Mouse (Mus musculus) embryonic facial prominence, embryonic 15.5 days (tissue): ENCODE measurements around the gene Ntrk1. TPM values are rescaled to one million over a fixed set of nuclear protein-coding genes. Genes with fewer than 3 reads are reported as not detected.
A peak's percentile ranks its signal among the peaks of the same experiment; 100 is the strongest.

Experiments
- ATAC-seq: fragments of 200-750 bp; cut with Nextera tagmentation; 2 replicates; pipeline ENCODE4 v1.8.0; 2017; ENCODE audit warnings: low read depth, moderate TSS enrichment; ENCODE audit not compliant: insufficient number of reproducible peaks, low FRiP score, low TSS enrichment
- H3K27ac ChIP-seq: fragments of 300-500 bp; sonication (generic); replicated peaks from 2 replicates; pipeline ENCODE4 v1.5.1; 2015; ENCODE audit warnings: mild to moderate bottlenecking, inconsistent platforms
- H3K27me3 ChIP-seq: fragments of 300-500 bp; sonication (generic); 2 replicates; pipeline ENCODE4 v1.6.1; 2015; ENCODE audit warnings: inconsistent platforms
- H3K36me3 ChIP-seq: fragments of 300-500 bp; sonication (generic); 2 replicates; pipeline ENCODE4 v1.6.1; 2015; ENCODE audit warnings: mild to moderate bottlenecking, inconsistent platforms
- H3K4me1 ChIP-seq: fragments of 300-500 bp; sonication (generic); 2 replicates; pipeline ENCODE4 v1.6.1; 2015; ENCODE audit warnings: inconsistent platforms
- H3K4me2 ChIP-seq: fragments of 300-500 bp; sonication (generic); replicated peaks from 2 replicates; pipeline ENCODE4 v1.6.1; 2015; ENCODE audit warnings: mild to moderate bottlenecking, inconsistent platforms
- H3K4me3 ChIP-seq: fragments of 300-500 bp; sonication (generic); replicated peaks from 2 replicates; pipeline ENCODE4 v1.5.1; 2015; ENCODE audit warnings: mild to moderate bottlenecking, inconsistent platforms
- H3K9ac ChIP-seq: fragments of 300-500 bp; sonication (generic); 2 replicates; pipeline ENCODE4 v1.6.1; 2015; ENCODE audit warnings: inconsistent platforms
- H3K9me3 ChIP-seq: fragments of 300-500 bp; sonication (generic); replicated peaks from 2 replicates; pipeline ENCODE4 v1.6.1; 2016; ENCODE audit warnings: inconsistent platforms
- WGBS: fragments of 180-500 bp; shearing (Covaris S2); methylation state at CpG from one replicate; pipeline ENCODE4 v1.1.7; 2015; 5-methylcytosine and 5-hydroxymethylcytosine counted together
- polyA plus RNA-seq: library from polyadenylated mRNA; unstranded; fragments of >200 nt; fragmentation: Nextera tagmentation; extraction: Ambion mirVana; gene quantifications from 2 replicates; pipeline ENCODE4 v1.2.1, GENCODE M21; 2015

Ntrk1 gene
- polyA plus RNA-seq, 1 experiment from 2014 or later: 4.9 TPM

- WGBS: 64% methylated on average over 5 of the region's 5 CpGs
- Histone ChIP-seq H3K9me3 (no peaks in the 10 kb centered on the region), H3K9ac (no peak overlapping the region), H3K4me3 (no peak overlapping the region), H3K27ac (no peak overlapping the region), H3K36me3 (no peaks in the 10 kb centered on the region), H3K4me1 (peaks cover 22% of the 10 kb centered on the region; the same call in 1 of the 2 replicates), H3K27me3 (peaks cover 8% of the 10 kb centered on the region; the same call in 1 of the 2 replicates), H3K4me2 (no peak overlapping the region)
- ATAC-seq: no peak
Measured at GRCm38 (mm10) chr3:87785156-87785555, 9.8 kb downstream of the Ntrk1 start.

GRCm38 (mm10) chr3:87783282-87784023, 11.5 kb downstream of the Ntrk1 start:
- ATAC-seq: no peak
- Histone ChIP-seq H3K27me3 (peaks cover 8% of the 10 kb centered on the region; the same call in 1 of the 2 replicates), H3K9ac (no peak overlapping the region), H3K27ac (no peak overlapping the region), H3K4me3 (no peak overlapping the region), H3K9me3 (no peaks in the 10 kb centered on the region), H3K36me3 (no peaks in the 10 kb centered on the region), H3K4me2 (no peak overlapping the region), H3K4me1 (peaks cover 18% of the 10 kb centered on the region)
- 84% methylated on average over 25 of the region's 25 CpGs for WGBS

GRCm38 (mm10) chr3:87779086-87779485, 15.9 kb downstream of the Ntrk1 start:
- Histone ChIP-seq H3K27me3 (peaks cover 25% of the 10 kb centered on the region; the same call in 1 of the 2 replicates), H3K9ac (no peak overlapping the region), H3K27ac (no peak overlapping the region), H3K4me2 (no peak overlapping the region), H3K4me1 (peaks cover 15% of the 10 kb centered on the region), H3K4me3 (no peak overlapping the region), H3K9me3 (no peaks in the 10 kb centered on the region), H3K36me3 (no peaks in the 10 kb centered on the region)
- WGBS: 20% methylated on average over 2 of the region's 2 CpGs
- no peak for ATAC-seq

GRCm38 (mm10) chr3:87778283-87778682, 16.7 kb downstream of the Ntrk1 start:
- H3K36me3 ChIP-seq: no peaks in the 10 kb centered on the region
- H3K27ac ChIP-seq: no peak overlapping the region
- H3K27me3 ChIP-seq: peaks cover 29% of the 10 kb centered on the region; the same call in 1 of the 2 replicates
- peak overlapping the region; percentile 17 for H3K4me2 ChIP-seq
- peaks cover 15% of the 10 kb centered on the region for H3K4me1 ChIP-seq
- no peak for ATAC-seq
- peak overlapping the region; percentile 4; the same call in 1 of the 2 replicates for H3K4me3 ChIP-seq
- H3K9ac ChIP-seq: no peak overlapping the region
- 50% methylated on average over 23 of the region's 23 CpGs for WGBS
- no peaks in the 10 kb centered on the region for H3K9me3 ChIP-seq

- WGBS: 40% methylated on average over 6 of the region's 6 CpGs
- H3K4me3 ChIP-seq: no peak overlapping the region
- no peak overlapping the region for H3K9ac ChIP-seq
- H3K4me2 ChIP-seq: no peak overlapping the region
- no peak for ATAC-seq
- peaks cover 33% of the 10 kb centered on the region for H3K27me3 ChIP-seq
- no peak overlapping the region for H3K27ac ChIP-seq
- H3K9me3 ChIP-seq: no peaks in the 10 kb centered on the region
- H3K36me3 ChIP-seq: no peaks in the 10 kb centered on the region
- H3K4me1 ChIP-seq: peaks cover 15% of the 10 kb centered on the region
Measured at GRCm38 (mm10) chr3:87771088-87771487, 23.9 kb downstream of the Ntrk1 start.

GRCm38 (mm10) chr3:87770280-87770679, 24.7 kb downstream of the Ntrk1 start:
- H3K4me1 ChIP-seq: peaks cover 20% of the 10 kb centered on the region
- peaks cover 31% of the 10 kb centered on the region for H3K27me3 ChIP-seq
- WGBS: 0% methylated on average over 4 of the region's 4 CpGs
- H3K27ac ChIP-seq: no peak overlapping the region
- no peaks in the 10 kb centered on the region for H3K9me3 ChIP-seq
- no peak for ATAC-seq
- H3K9ac ChIP-seq: no peak overlapping the region
- no peak overlapping the region for H3K4me2 ChIP-seq
- no peaks in the 10 kb centered on the region for H3K36me3 ChIP-seq
- no peak overlapping the region for H3K4me3 ChIP-seq

- Histone ChIP-seq H3K4me2 (no peak overlapping the region), H3K9me3 (no peaks in the 10 kb centered on the region), H3K4me3 (no peak overlapping the region), H3K27ac (no peak overlapping the region), H3K4me1 (peaks cover 28% of the 10 kb centered on the region), H3K36me3 (no peaks in the 10 kb centered on the region), H3K27me3 (peaks cover 31% of the 10 kb centered on the region), H3K9ac (no peak overlapping the region)
- 79% methylated on average over 8 of the region's 8 CpGs for WGBS
- ATAC-seq: no peak
Measured at GRCm38 (mm10) chr3:87769506-87769905, 25.5 kb downstream of the Ntrk1 start.

GRCm38 (mm10) chr3:87768844-87769243, 26.1 kb downstream of the Ntrk1 start:
- Histone ChIP-seq H3K4me1 (peaks cover 35% of the 10 kb centered on the region), H3K27me3 (peaks cover 30% of the 10 kb centered on the region), H3K27ac (peak overlapping the region; percentile 69), H3K4me3 (peak overlapping the region; percentile 53), H3K36me3 (no peaks in the 10 kb centered on the region), H3K9me3 (no peaks in the 10 kb centered on the region), H3K9ac (peak overlapping the region; percentile 28), H3K4me2 (peak overlapping the region; percentile 52)
- ATAC-seq: peak; percentile 76
- WGBS: under 1% methylated on average over 36 of the region's 37 CpGs

- Histone ChIP-seq H3K36me3 (no peaks in the 10 kb centered on the region), H3K9ac (peak overlapping the region; percentile 28), H3K9me3 (no peaks in the 10 kb centered on the region), H3K27me3 (peaks cover 26% of the 10 kb centered on the region), H3K27ac (peak overlapping the region; percentile 69), H3K4me1 (peaks cover 39% of the 10 kb centered on the region), H3K4me3 (peak overlapping the region; percentile 53), H3K4me2 (peak overlapping the region; percentile 52)
- ATAC-seq: no peak
- 45% methylated on average over 6 of the region's 6 CpGs for WGBS
Measured at GRCm38 (mm10) chr3:87768431-87768830, 26.5 kb downstream of the Ntrk1 start.

GRCm38 (mm10) chr3:87767764-87768163, 27.2 kb downstream of the Ntrk1 start:
- ATAC-seq: no peak
- H3K9me3 ChIP-seq: no peaks in the 10 kb centered on the region
- H3K9ac ChIP-seq: 0 out of 2 replicates have a peak overlapping the region, but pooled peaks have one; percentile 28
- WGBS: 70% methylated on average over 8 of the region's 8 CpGs
- no peaks in the 10 kb centered on the region for H3K36me3 ChIP-seq
- peaks cover 26% of the 10 kb centered on the region for H3K27me3 ChIP-seq
- H3K27ac ChIP-seq: peak overlapping the region; percentile 69; the same call in 1 of the 2 replicates
- peak overlapping the region; percentile 52 for H3K4me2 ChIP-seq
- H3K4me3 ChIP-seq: peak overlapping the region; percentile 53
- peaks cover 44% of the 10 kb centered on the region for H3K4me1 ChIP-seq

GRCm38 (mm10) chr3:87766284-87766667, 28.7 kb downstream of the Ntrk1 start:
- Histone ChIP-seq H3K4me3 (no peak overlapping the region), H3K9me3 (no peaks in the 10 kb centered on the region), H3K4me1 (peaks cover 58% of the 10 kb centered on the region), H3K27me3 (peaks cover 20% of the 10 kb centered on the region), H3K4me2 (no peak overlapping the region), H3K9ac (no peak overlapping the region), H3K27ac (no peak overlapping the region), H3K36me3 (no peaks in the 10 kb centered on the region)
- 83% methylated on average over 3 of the region's 3 CpGs for WGBS
- no peak for ATAC-seq
